Mouse (Mus musculus): ENCODE results near the gene Cenpe.
A peak's percentile ranks its signal among the peaks of the same experiment; 100 is the strongest.

GRCm38 (mm10) chr3:135206621-135207020 is 5.7 kb upstream of the Cenpe start:
- TF ChIP-seq MYC (IDR thresholded peaks at IDR 0.05; ENCODE audit: low read depth, low read length), result no peak
- TF ChIP-seq CTCF (IDR thresholded peaks at IDR 0.05 in 2 of 3, conservative IDR thresholded peaks at IDR 0.05 in 1 of 3; ENCODE audit: control insufficient read depth in 1 of 3, insufficient read depth in 1 of 3, low read depth in 2 of 3, low read length in 3 of 3, poor library complexity in 1 of 3, severe bottlenecking in 1 of 3), result peak; percentile 16 to 52 (median 45); a peak in 4 of 6 replicates
- no peak for TF ChIP-seq MAZ (IDR thresholded peaks at IDR 0.05; ENCODE audit: low read depth, low read length)
- TF ChIP-seq HCFC1 (IDR thresholded peaks at IDR 0.05; ENCODE audit: low read depth, low read length), result no peak
- TF ChIP-seq NRF1 (IDR thresholded peaks at IDR 0.05; ENCODE audit: insufficient read depth, low read depth, low read length, poor library complexity, severe bottlenecking), result no peak
- no peak for TF ChIP-seq EP300 (IDR thresholded peaks at IDR 0.05; ENCODE audit: low read depth in 1 of 2, low read length in 2 of 2)
- TF ChIP-seq MAX (IDR thresholded peaks at IDR 0.05; ENCODE audit: low read length), result no peak
- no peak for TF ChIP-seq E2F4 (IDR thresholded peaks at IDR 0.05; ENCODE audit: borderline replicate concordance, low read depth, low read length)
- no peak for TF ChIP-seq MAFK (IDR thresholded peaks at IDR 0.05; ENCODE audit: borderline replicate concordance, low read depth, low read length)
- no peak for TF ChIP-seq GABPA (IDR thresholded peaks at IDR 0.05; ENCODE audit: low read depth, low read length)
- no peak for TF ChIP-seq POLR2A (IDR thresholded peaks at IDR 0.05; ENCODE audit: control insufficient read depth in 1 of 2, insufficient read depth in 1 of 2, low read depth in 1 of 2, low read length in 2 of 2, poor library complexity in 1 of 2)
- peak; percentile 56 for TF ChIP-seq SMC3 (IDR thresholded peaks at IDR 0.05; ENCODE audit: low read depth, low read length)
